Mouse (Mus musculus): Measurements from ENCODE around the gene Ubxn10. TPM values are rescaled to one million over a fixed set of nuclear protein-coding genes. Genes with fewer than 3 reads are reported as not detected.

Ubxn10 gene
- polyA plus RNA-seq, 1 experiment from 2014 or later, result 10.3 TPM

GRCm38 (mm10) chr4:138755983-138756382 is 19.0 kb upstream of the Ubxn10 start:
- no peak overlapping the region for H3K9ac ChIP-seq
- WGBS, result 63% methylated on average over 11 of the region's 11 CpGs
- no peaks in the 10 kb centered on the region for H3K36me3 ChIP-seq
- H3K4me3 ChIP-seq (replicated peaks), result peak overlapping the region; percentile 3; the same call in 1 of the 2 replicates
- no peaks in the 10 kb centered on the region for H3K9me3 ChIP-seq (replicated peaks)
- H3K27ac ChIP-seq (replicated peaks), result peak overlapping the region; percentile 51
- ATAC-seq (ENCODE audit: insufficient number of reproducible peaks, low FRiP score, low TSS enrichment, low read depth), result no peak
- no peak overlapping the region for H3K4me2 ChIP-seq (replicated peaks)
- no peaks in the 10 kb centered on the region for H3K27me3 ChIP-seq
- H3K4me1 ChIP-seq, result peaks cover 9% of the 10 kb centered on the region; the same call in 1 of the 2 replicates

- peaks cover 9% of the 10 kb centered on the region; the same call in 1 of the 2 replicates for H3K4me1 ChIP-seq
- no peak overlapping the region for H3K4me2 ChIP-seq (replicated peaks)
- peak overlapping the region; percentile 3; the same call in 1 of the 2 replicates for H3K4me3 ChIP-seq (replicated peaks)
- H3K9ac ChIP-seq, result no peak overlapping the region
- H3K27me3 ChIP-seq, result no peaks in the 10 kb centered on the region
- 45% methylated on average over 4 of the region's 4 CpGs for WGBS
- ATAC-seq (ENCODE audit: insufficient number of reproducible peaks, low FRiP score, low TSS enrichment, low read depth), result no peak
- H3K27ac ChIP-seq (replicated peaks), result 0 out of 2 replicates have a peak overlapping the region, but pooled peaks have one; percentile 51
- no peaks in the 10 kb centered on the region for H3K9me3 ChIP-seq (replicated peaks)
- H3K36me3 ChIP-seq, result no peaks in the 10 kb centered on the region
Observed at GRCm38 (mm10) chr4:138755439-138755838, 18.5 kb upstream of the Ubxn10 start.

GRCm38 (mm10) chr4:138754432-138754831 is 17.5 kb upstream of the Ubxn10 start:
- Histone ChIP-seq H3K4me1 (peaks cover 9% of the 10 kb centered on the region; the same call in 1 of the 2 replicates), H3K4me3 (replicated peaks) (no peak overlapping the region), H3K9me3 (replicated peaks) (no peaks in the 10 kb centered on the region), H3K4me2 (replicated peaks) (no peak overlapping the region), H3K36me3 (no peaks in the 10 kb centered on the region), H3K9ac (no peak overlapping the region), H3K27ac (replicated peaks) (no peak overlapping the region), H3K27me3 (no peaks in the 10 kb centered on the region)
- 76% methylated on average over 9 of the region's 9 CpGs for WGBS
- ATAC-seq (ENCODE audit: insufficient number of reproducible peaks, low FRiP score, low TSS enrichment, low read depth), result no peak

GRCm38 (mm10) chr4:138753608-138754007 is 16.6 kb upstream of the Ubxn10 start:
- Histone ChIP-seq H3K9ac (no peak overlapping the region), H3K27ac (replicated peaks) (no peak overlapping the region), H3K27me3 (no peaks in the 10 kb centered on the region), H3K4me1 (peaks cover 9% of the 10 kb centered on the region; the same call in 1 of the 2 replicates), H3K36me3 (no peaks in the 10 kb centered on the region), H3K4me2 (replicated peaks) (no peak overlapping the region), H3K4me3 (replicated peaks) (no peak overlapping the region), H3K9me3 (replicated peaks) (no peaks in the 10 kb centered on the region)
- no peak for ATAC-seq (ENCODE audit: insufficient number of reproducible peaks, low FRiP score, low TSS enrichment, low read depth)
- 85% methylated on average over 3 of the region's 3 CpGs for WGBS

DNA sequence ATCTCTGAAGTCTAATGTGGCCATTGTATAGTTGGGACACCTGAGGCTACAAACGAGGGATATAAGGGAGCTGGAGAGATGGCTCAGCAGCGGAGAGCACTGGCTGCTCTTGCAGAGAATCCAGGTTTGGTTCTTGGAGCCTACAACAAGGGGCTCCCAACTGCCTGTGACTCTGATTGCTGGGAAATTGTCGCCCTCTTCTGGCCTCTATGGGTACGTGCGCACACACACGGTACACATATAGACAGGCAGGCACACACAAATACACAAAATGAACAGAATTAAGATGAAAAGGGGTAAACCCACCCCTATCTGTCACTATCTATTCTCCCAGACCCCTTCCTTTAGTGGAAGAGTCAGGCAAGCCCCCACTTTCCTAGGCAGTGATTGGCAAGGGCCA is 15.6 kb upstream of the Ubxn10 start:
- peaks cover 15% of the 10 kb centered on the region; the same call in 1 of the 2 replicates for H3K4me1 ChIP-seq
- no peak overlapping the region for H3K4me3 ChIP-seq (replicated peaks)
- no peaks in the 10 kb centered on the region for H3K36me3 ChIP-seq
- no peak overlapping the region for H3K9ac ChIP-seq
- WGBS, result 90% methylated on average over 6 of the region's 6 CpGs
- H3K27me3 ChIP-seq, result no peaks in the 10 kb centered on the region
- H3K27ac ChIP-seq (replicated peaks), result no peak overlapping the region
- no peaks in the 10 kb centered on the region for H3K9me3 ChIP-seq (replicated peaks)
- ATAC-seq (ENCODE audit: insufficient number of reproducible peaks, low FRiP score, low TSS enrichment, low read depth), result no peak
- no peak overlapping the region for H3K4me2 ChIP-seq (replicated peaks)

DNA sequence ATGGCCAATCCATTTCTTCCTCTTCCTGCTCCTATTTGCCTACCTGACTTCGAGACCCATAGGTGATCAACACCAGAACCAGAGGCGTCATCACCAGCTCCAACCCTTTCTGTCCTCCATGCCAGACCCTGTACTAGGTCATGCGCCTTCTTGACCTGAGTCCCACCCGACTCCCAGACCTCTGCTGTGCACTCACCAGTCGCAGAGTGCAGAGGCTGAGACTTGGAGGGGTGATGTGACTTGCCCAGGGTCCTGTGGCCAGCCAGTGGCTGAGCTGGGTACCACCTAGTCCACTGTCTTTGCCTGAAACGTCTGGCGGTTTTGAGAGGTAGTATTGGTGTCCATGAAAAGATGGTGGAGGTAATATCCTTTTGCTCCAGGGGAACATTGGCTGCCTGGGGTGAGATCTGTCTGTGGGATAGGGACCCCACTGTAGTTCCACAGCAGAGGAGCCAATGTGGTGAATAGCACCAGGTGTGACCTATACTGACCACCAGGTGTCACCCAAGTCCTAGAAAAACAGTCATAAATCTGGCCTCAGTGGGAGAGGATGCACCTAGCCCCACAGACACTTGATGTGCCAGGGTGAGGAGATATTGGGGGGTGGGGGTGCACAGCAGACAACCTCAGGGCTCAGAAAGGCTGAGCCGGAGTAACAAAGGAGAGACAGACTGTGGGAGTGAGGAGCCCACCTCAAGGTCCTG is 11.6 kb upstream of the Ubxn10 start:
- Histone ChIP-seq H3K9ac (no peak overlapping the region), H3K4me2 (replicated peaks) (no peak overlapping the region), H3K4me3 (replicated peaks) (no peak overlapping the region), H3K36me3 (no peaks in the 10 kb centered on the region), H3K4me1 (peaks cover 6% of the 10 kb centered on the region; the same call in 1 of the 2 replicates), H3K9me3 (replicated peaks) (no peaks in the 10 kb centered on the region), H3K27ac (replicated peaks) (no peak overlapping the region), H3K27me3 (0 out of 2 replicates have a peak, but pooled peaks cover 2% of the 10 kb centered on the region)
- WGBS, result 46% methylated on average over 8 of the region's 8 CpGs
- no peak for ATAC-seq (ENCODE audit: insufficient number of reproducible peaks, low FRiP score, low TSS enrichment, low read depth)

DNA sequence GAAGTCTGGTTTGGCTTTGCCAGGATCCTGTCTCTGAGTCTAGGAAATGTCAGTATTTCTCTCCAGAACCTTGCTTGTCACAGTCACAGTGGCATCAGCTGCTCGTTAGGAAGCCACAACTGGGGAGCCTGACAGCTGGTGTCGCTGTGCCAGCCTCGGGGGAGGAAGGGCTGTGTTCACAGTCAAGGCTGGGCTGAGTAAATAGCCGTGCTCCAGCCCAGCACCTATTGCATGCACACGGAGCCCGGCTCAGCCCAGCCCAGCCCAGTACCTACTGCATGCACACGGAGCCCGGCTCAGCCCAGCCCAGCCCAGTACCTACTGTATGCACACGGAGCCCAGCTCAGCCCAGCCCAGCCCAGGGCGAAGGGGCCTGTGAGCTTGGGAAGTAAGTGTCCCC is 10.9 kb upstream of the Ubxn10 start:
- ATAC-seq (ENCODE audit: insufficient number of reproducible peaks, low FRiP score, low TSS enrichment, low read depth), result no peak
- Histone ChIP-seq H3K9me3 (replicated peaks) (no peaks in the 10 kb centered on the region), H3K4me2 (replicated peaks) (no peak overlapping the region), H3K36me3 (no peaks in the 10 kb centered on the region), H3K4me1 (peaks cover 6% of the 10 kb centered on the region; the same call in 1 of the 2 replicates), H3K27me3 (0 out of 2 replicates have a peak, but pooled peaks cover 2% of the 10 kb centered on the region), H3K27ac (replicated peaks) (no peak overlapping the region), H3K4me3 (replicated peaks) (no peak overlapping the region), H3K9ac (no peak overlapping the region)
- 52% methylated on average over 10 of the region's 10 CpGs for whole genome bisulfite sequencing

DNA sequence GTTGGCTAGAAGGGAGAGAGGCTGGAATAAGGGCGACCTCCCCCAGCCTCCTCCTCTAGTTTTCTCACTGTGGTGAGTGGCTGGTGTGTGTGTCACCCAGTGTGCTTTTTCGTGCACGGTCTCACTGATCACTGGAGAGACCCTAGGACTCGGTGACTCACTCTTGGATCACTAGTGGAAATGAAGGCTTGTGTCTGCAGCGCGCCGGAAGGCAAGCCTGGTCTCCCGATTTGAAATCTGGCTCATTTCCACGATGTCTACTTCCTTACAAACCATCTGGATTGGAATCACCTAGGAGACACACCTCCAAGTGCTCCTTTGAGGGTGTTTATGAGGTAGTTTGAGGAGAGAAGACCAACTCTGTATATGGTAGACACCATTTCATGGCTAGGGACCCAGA is 9.9 kb upstream of the Ubxn10 start:
- no peak for ATAC-seq (ENCODE audit: insufficient number of reproducible peaks, low FRiP score, low TSS enrichment, low read depth)
- H3K9me3 ChIP-seq (replicated peaks), result no peaks in the 10 kb centered on the region
- 0 out of 2 replicates have a peak, but pooled peaks cover 2% of the 10 kb centered on the region for H3K27me3 ChIP-seq
- H3K4me2 ChIP-seq (replicated peaks), result no peak overlapping the region
- no peak overlapping the region for H3K9ac ChIP-seq
- WGBS, result 92% methylated on average over 9 of the region's 9 CpGs
- H3K27ac ChIP-seq (replicated peaks), result no peak overlapping the region
- H3K4me1 ChIP-seq, result peaks cover 6% of the 10 kb centered on the region; the same call in 1 of the 2 replicates
- no peak overlapping the region for H3K4me3 ChIP-seq (replicated peaks)
- no peaks in the 10 kb centered on the region for H3K36me3 ChIP-seq

GRCm38 (mm10) chr4:138745884-138746283 is 8.9 kb upstream of the Ubxn10 start:
- Histone ChIP-seq H3K4me2 (replicated peaks) (no peak overlapping the region), H3K4me3 (replicated peaks) (no peak overlapping the region), H3K27ac (replicated peaks) (no peak overlapping the region), H3K36me3 (no peaks in the 10 kb centered on the region), H3K9me3 (replicated peaks) (no peaks in the 10 kb centered on the region), H3K9ac (no peak overlapping the region), H3K27me3 (0 out of 2 replicates have a peak, but pooled peaks cover 2% of the 10 kb centered on the region), H3K4me1 (peaks cover 6% of the 10 kb centered on the region; the same call in 1 of the 2 replicates)
- WGBS, result 43% methylated on average over 4 of the region's 4 CpGs
- no peak for ATAC-seq (ENCODE audit: insufficient number of reproducible peaks, low FRiP score, low TSS enrichment, low read depth)

DNA sequence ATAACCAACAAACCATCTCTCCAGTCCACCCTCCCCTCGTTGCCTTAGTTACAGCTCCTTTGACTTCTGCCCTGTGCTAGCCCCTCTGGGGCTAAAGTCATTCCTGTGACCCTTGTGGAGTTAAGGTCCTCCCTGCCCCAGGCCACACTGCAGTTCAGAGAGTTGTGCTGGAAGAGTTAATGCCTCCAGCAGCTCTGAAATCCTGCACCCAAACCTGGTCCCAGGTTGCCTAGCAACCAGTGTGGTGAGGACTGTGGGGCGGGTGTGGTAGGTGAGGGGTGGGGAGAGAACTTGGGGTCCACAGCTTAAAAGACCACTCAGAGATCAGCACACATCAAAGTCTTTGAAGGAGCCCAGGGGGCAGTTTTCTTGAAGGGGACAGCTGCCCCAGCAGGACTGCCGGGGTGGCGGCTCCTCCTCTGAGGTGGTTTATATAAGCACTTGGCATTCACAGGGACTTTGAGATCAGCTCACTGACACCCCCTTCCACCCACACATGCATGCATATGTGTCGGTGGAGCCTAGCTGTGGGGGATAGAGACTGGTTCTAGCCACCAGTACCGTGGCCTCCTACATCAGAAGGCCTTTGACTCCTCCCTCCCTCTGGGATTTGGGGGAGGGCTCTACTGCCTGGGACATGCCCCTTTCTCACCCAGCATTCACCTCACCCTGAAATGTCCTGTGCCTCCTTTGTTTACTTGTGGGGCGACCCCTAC is 2.3 kb upstream of the Ubxn10 start:
- 19% methylated on average over 7 of the region's 7 CpGs for WGBS
- Histone ChIP-seq H3K27me3 (0 out of 2 replicates have a peak, but pooled peaks cover 2% of the 10 kb centered on the region), H3K27ac (replicated peaks) (no peak overlapping the region), H3K4me1 (peaks cover 9% of the 10 kb centered on the region), H3K4me2 (replicated peaks) (no peak overlapping the region), H3K36me3 (no peaks in the 10 kb centered on the region), H3K9ac (no peak overlapping the region), H3K9me3 (replicated peaks) (no peaks in the 10 kb centered on the region), H3K4me3 (replicated peaks) (no peak overlapping the region)
- ATAC-seq (ENCODE audit: insufficient number of reproducible peaks, low FRiP score, low TSS enrichment, low read depth), result no peak

DNA sequence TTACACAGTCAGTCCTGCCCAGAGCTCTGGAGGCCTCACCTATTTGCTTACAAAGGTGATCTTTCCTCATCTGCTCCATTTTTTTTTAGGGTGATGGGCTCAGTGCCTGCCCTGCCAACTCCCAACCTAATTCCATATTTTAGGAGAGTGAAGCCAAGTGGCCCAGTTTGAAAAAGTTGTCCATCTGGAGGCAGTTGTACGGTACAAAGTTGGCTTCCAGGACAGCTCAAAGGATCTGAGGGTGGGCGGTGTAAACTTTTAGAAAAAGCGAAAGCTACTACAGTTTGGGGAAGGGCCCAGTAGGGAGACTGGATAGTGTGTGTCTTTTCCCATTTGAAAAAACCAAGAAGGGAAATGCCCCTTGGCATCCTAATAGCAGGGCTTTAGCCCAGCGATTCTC is 2.1 kb downstream of the Ubxn10 start:
- 86% methylated on average over 4 of the region's 4 CpGs for WGBS
- ATAC-seq (ENCODE audit: insufficient number of reproducible peaks, low FRiP score, low TSS enrichment, low read depth), result no peak

More for the DNA sequence above, 2.1 kb downstream of the Ubxn10 start:
- peaks cover 9% of the 10 kb centered on the region for H3K4me1 ChIP-seq
- H3K27ac ChIP-seq (replicated peaks), result no peak overlapping the region
- no peak overlapping the region for H3K4me2 ChIP-seq (replicated peaks)
- no peak overlapping the region for H3K4me3 ChIP-seq (replicated peaks)
- no peaks in the 10 kb centered on the region for H3K9me3 ChIP-seq (replicated peaks)
- H3K27me3 ChIP-seq, result no peaks in the 10 kb centered on the region
- H3K36me3 ChIP-seq, result no peaks in the 10 kb centered on the region
- H3K9ac ChIP-seq, result no peak overlapping the region
